Mouse (Mus musculus) forebrain, embryonic 12.5 days (tissue): Measurements from ENCODE around the gene Zcchc10. TPM values are rescaled to one million over a fixed set of nuclear protein-coding genes. Genes with fewer than 3 reads are reported as not detected.
"Not testable (repeated sequence)": the region's sequence is repeated elsewhere in the genome, so short reads cannot be mapped to it uniquely, and the experiment has no call there.

ENCODE experiments used
- ATAC-seq: fragments of 200-750 bp; cut with Nextera tagmentation; 2 replicates; pipeline ENCODE4 v1.8.0; 2017; ENCODE audit warnings: moderate TSS enrichment; ENCODE audit not compliant: low FRiP score
- H3K27ac ChIP-seq: fragments of 300-500 bp; sonication (generic); 2 replicates; pipeline ENCODE4 v1.5.1; 2016; ENCODE audit warnings: mild to moderate bottlenecking
- H3K27me3 ChIP-seq: fragments of 300-500 bp; sonication (generic); 2 replicates; pipeline ENCODE4 v1.6.1; 2016; ENCODE audit warnings: mild to moderate bottlenecking
- H3K36me3 ChIP-seq: fragments of 300-500 bp; sonication (generic); replicated peaks from 2 replicates; pipeline ENCODE4 v1.6.1; 2016; ENCODE audit warnings: mild to moderate bottlenecking
- H3K4me1 ChIP-seq: fragments of 300-500 bp; sonication (generic); 2 replicates; pipeline ENCODE4 v1.6.1; 2016
- H3K4me2 ChIP-seq: fragments of 300-500 bp; sonication (generic); 2 replicates; pipeline ENCODE4 v1.6.1; 2016; ENCODE audit warnings: mild to moderate bottlenecking, moderate library complexity
- H3K4me3 ChIP-seq: fragments of 300-500 bp; sonication (generic); replicated peaks from 2 replicates; pipeline ENCODE4 v1.5.1; 2016; ENCODE audit warnings: mild to moderate bottlenecking
- H3K9ac ChIP-seq: fragments of 300-500 bp; sonication (generic); 2 replicates; pipeline ENCODE4 v1.6.1; 2016; ENCODE audit warnings: mild to moderate bottlenecking
- H3K9me3 ChIP-seq: fragments of 300-500 bp; sonication (generic); 2 replicates; pipeline ENCODE4 v1.6.1; 2016
- WGBS: fragments of 180-500 bp; shearing (Covaris S2); methylation state at CpG from one replicate; pipeline ENCODE4 v1.1.7; 2016; 5-methylcytosine and 5-hydroxymethylcytosine counted together
- polyA plus RNA-seq: library from polyadenylated mRNA; unstranded; fragments of >200 nt; fragmentation: Nextera tagmentation; extraction: Ambion mirVana; gene quantifications from 2 replicates; pipeline ENCODE4 v1.2.1, GENCODE M21; 2016

Gene Zcchc10
- polyA plus RNA-seq, 1 experiment from 2014 or later, result 17.3 TPM

GRCm38 (mm10) chr11:53301167-53301515 lies 23.3 kb upstream of the Zcchc10 start:
- Histone ChIP-seq H3K9ac (peak overlapping the region; percentile 99), H3K36me3 (no peaks in the 10 kb centered on the region), H3K27me3 (no peaks in the 10 kb centered on the region), H3K4me1 (peaks cover 28% of the 10 kb centered on the region), H3K27ac (peak overlapping the region; percentile 97), H3K4me3 (peak overlapping the region; percentile 99), H3K4me2 (peak overlapping the region; percentile 69), H3K9me3 (no peaks in the 10 kb centered on the region)
- WGBS, result 53% methylated on average over 9 of the region's 9 CpGs
- 0 out of 2 replicates have a peak, but pooled peaks have one; percentile 1 for ATAC-seq

- no peaks in the 10 kb centered on the region for H3K36me3 ChIP-seq
- no peaks in the 10 kb centered on the region for H3K27me3 ChIP-seq
- H3K9me3 ChIP-seq, result no peaks in the 10 kb centered on the region
- H3K4me3 ChIP-seq, result no peak overlapping the region
- H3K9ac ChIP-seq, result no peak overlapping the region
- no peak overlapping the region for H3K4me2 ChIP-seq
- H3K4me1 ChIP-seq, result peaks cover 9% of the 10 kb centered on the region
- no peak overlapping the region for H3K27ac ChIP-seq
- ATAC-seq, result no peak
- WGBS, result 85% methylated on average over 14 of the region's 14 CpGs
These were observed 20.2 kb upstream of the Zcchc10 start for GRCm38 (mm10) chr11:53304044-53304840.

- H3K9ac ChIP-seq, result no peak overlapping the region
- H3K27ac ChIP-seq, result no peak overlapping the region
- H3K4me1 ChIP-seq, result no peaks in the 10 kb centered on the region
- no peak overlapping the region for H3K4me2 ChIP-seq
- no peaks in the 10 kb centered on the region for H3K27me3 ChIP-seq
- no peak for ATAC-seq
- no peaks in the 10 kb centered on the region for H3K9me3 ChIP-seq
- 92% methylated on average over 2 of the region's 2 CpGs for WGBS
- H3K36me3 ChIP-seq, result no peaks in the 10 kb centered on the region
- no peak overlapping the region for H3K4me3 ChIP-seq
These were observed 17.5 kb upstream of the Zcchc10 start for GRCm38 (mm10) chr11:53306965-53307364.

- no peak overlapping the region for H3K4me2 ChIP-seq
- no peaks in the 10 kb centered on the region for H3K27me3 ChIP-seq
- no peak for ATAC-seq
- H3K4me3 ChIP-seq, result no peak overlapping the region
- H3K4me1 ChIP-seq, result no peaks in the 10 kb centered on the region
- 77% methylated on average over 10 of the region's 10 CpGs for WGBS
- no peak overlapping the region for H3K9ac ChIP-seq
- no peaks in the 10 kb centered on the region for H3K9me3 ChIP-seq
- H3K36me3 ChIP-seq, result no peaks in the 10 kb centered on the region
- no peak overlapping the region for H3K27ac ChIP-seq
These were observed 16.9 kb upstream of the Zcchc10 start for GRCm38 (mm10) chr11:53307558-53308065.

DNA sequence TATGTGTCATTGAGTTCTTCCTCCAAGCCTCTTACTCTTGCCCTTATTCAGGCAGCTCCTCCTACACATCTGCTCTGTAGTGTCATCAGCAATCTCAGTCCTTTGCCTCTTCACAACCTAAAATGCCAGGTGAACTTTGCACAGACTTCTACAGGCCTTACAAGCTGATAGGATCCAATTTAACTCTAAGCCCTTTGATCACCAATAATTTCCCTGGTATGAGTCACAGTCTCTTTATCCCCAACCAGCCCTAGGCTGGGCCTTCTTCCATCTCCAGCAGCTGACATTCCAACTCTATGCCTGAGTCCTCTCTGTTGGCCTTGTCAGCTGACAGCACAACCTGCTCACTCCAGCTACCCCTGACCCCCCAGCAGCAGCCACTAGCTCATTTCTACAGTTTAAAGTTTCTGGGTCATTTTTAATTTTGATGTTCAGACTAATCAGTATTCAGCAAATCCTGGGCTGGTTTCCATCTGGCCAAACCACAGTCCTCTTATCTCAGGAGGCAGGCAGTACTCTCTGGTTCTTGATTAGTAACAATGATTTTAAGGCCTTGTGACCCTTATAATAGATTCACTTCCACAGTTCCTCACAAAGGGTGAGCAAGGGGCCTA lies 16.1 kb upstream of the Zcchc10 start:
- no peak overlapping the region for H3K9ac ChIP-seq
- H3K27me3 ChIP-seq, result no peaks in the 10 kb centered on the region
- H3K4me1 ChIP-seq, result no peaks in the 10 kb centered on the region
- no peaks in the 10 kb centered on the region for H3K36me3 ChIP-seq
- H3K4me2 ChIP-seq, result no peak overlapping the region
- no peak for ATAC-seq
- H3K9me3 ChIP-seq, result no peaks in the 10 kb centered on the region
- no peak overlapping the region for H3K4me3 ChIP-seq
- H3K27ac ChIP-seq, result no peak overlapping the region

GRCm38 (mm10) chr11:53308884-53309310 lies 15.6 kb upstream of the Zcchc10 start:
- no peak overlapping the region for H3K27ac ChIP-seq
- H3K4me1 ChIP-seq, result no peaks in the 10 kb centered on the region
- no peak overlapping the region for H3K9ac ChIP-seq
- H3K36me3 ChIP-seq, result no peaks in the 10 kb centered on the region
- ATAC-seq, result no peak
- no peaks in the 10 kb centered on the region for H3K27me3 ChIP-seq
- no peaks in the 10 kb centered on the region for H3K9me3 ChIP-seq
- WGBS, result 82% methylated on average over 2 of the region's 2 CpGs
- no peak overlapping the region for H3K4me3 ChIP-seq
- H3K4me2 ChIP-seq, result no peak overlapping the region

DNA sequence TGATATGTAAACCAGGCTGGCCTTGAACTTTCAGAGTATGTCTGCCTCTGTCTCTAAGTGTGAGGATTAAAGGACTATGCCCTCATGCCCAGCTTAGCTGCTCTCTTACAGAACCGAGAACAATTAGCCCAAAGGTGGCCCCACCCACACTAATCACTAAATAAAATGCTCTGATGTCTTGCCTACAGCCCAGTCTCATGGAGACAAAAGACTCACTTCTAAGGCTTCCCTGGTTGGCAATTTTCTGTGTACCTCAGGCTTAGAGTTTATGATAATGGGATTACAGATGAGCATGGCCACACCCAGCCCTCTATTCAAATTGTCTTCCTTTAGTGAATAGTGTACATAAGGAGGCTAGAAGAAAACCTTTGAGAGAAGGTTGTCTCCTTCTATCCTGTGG lies 13.1 kb upstream of the Zcchc10 start:
- ATAC-seq, result no peak
- H3K4me2 ChIP-seq, result no peak overlapping the region
- H3K27me3 ChIP-seq, result no peaks in the 10 kb centered on the region
- no peak overlapping the region for H3K9ac ChIP-seq
- 15% methylated on average over 1 of the region's 1 CpGs for WGBS
- H3K4me3 ChIP-seq, result no peak overlapping the region
- H3K9me3 ChIP-seq, result no peaks in the 10 kb centered on the region
- no peak overlapping the region for H3K27ac ChIP-seq
- H3K36me3 ChIP-seq, result no peaks in the 10 kb centered on the region
- H3K4me1 ChIP-seq, result no peaks in the 10 kb centered on the region

GRCm38 (mm10) chr11:53312823-53313222 lies 11.7 kb upstream of the Zcchc10 start:
- 83% methylated on average over 1 of the region's 1 CpGs for WGBS
- H3K4me3 ChIP-seq, ATAC-seq, H3K4me2 ChIP-seq, H3K27me3 ChIP-seq, H3K4me1 ChIP-seq, H3K9ac ChIP-seq, H3K27ac ChIP-seq, H3K36me3 ChIP-seq, H3K9me3 ChIP-seq: not testable (repeated sequence)

DNA sequence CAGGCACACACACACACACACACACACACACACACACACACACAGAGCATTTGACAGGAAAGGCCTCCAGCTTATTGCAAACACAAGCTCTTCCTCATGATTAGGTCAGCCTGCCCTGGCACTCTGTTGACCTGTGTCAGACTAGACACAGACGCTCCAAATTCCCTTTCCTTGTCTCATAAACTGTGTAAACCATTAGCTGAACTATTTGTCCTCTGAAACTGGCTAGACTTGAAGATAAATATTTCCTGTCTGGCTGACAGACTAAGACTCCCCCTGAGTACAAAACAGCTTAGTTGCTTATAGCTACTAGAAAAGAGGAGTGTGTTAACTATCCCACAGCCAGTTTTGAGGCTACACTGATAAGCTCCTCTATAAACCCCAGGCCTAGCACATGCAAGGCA lies 9.7 kb upstream of the Zcchc10 start:
- Histone ChIP-seq H3K9me3 (no peaks in the 10 kb centered on the region), H3K4me2 (no peak overlapping the region), H3K4me3 (no peak overlapping the region), H3K9ac (no peak overlapping the region), H3K36me3 (no peaks in the 10 kb centered on the region), H3K27me3 (no peaks in the 10 kb centered on the region), H3K4me1 (no peaks in the 10 kb centered on the region), H3K27ac (no peak overlapping the region)
- 79% methylated on average over 1 of the region's 1 CpGs for WGBS
- ATAC-seq, result no peak

DNA sequence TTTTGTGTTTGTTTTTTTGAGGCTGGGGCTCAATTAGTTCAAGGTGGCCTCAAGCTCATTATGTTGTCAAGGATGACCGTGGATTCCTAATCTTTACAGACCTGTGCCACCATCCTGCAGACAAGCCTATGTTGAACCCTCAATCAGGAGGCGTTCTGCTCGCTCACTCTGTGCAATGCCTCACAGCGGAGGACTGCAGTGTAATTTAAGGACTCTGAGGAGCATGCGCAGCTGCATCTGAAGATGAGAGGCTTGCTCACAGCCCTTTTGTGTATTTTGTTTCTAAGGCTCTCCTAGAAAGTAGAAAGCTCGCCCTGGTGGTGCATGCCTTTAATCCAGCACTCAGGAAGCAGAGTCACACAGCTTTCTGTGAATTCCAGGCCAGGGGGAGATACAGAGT lies 7.5 kb upstream of the Zcchc10 start:
- Histone ChIP-seq H3K4me1 (no peaks in the 10 kb centered on the region), H3K36me3 (no peaks in the 10 kb centered on the region), H3K27me3 (no peaks in the 10 kb centered on the region), H3K9me3 (no peaks in the 10 kb centered on the region), H3K4me3 (no peak overlapping the region), H3K9ac (no peak overlapping the region), H3K27ac (no peak overlapping the region), H3K4me2 (no peak overlapping the region)
- ATAC-seq, result no peak
- 54% methylated on average over 6 of the region's 6 CpGs for WGBS

GRCm38 (mm10) chr11:53318041-53318440 lies 6.4 kb upstream of the Zcchc10 start:
- 83% methylated on average over 7 of the region's 7 CpGs for WGBS

DNA sequence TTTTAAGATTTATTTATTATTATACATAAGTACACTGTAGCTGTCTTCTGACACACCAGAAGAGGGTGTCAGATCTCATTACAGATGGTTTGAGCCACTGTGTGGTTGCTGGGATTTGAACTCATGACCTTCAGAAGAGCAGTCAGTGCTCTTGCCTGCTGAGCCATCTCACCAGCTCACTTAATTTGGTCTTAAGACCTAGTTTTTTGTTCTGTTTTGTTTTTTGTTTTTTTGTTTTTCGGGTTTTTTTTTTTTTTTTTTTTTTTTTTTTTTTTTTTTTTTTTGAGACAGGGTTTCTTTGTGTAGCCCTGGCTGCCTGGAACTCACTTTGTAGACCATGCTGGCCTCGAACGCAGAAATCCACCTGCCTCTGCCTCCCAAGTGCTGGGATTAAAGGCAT lies 5.9 kb upstream of the Zcchc10 start:
- H3K4me2 ChIP-seq, H3K27ac ChIP-seq, H3K9ac ChIP-seq, H3K27me3 ChIP-seq, ATAC-seq, H3K4me3 ChIP-seq, H3K4me1 ChIP-seq, H3K9me3 ChIP-seq, H3K36me3 ChIP-seq: not testable (repeated sequence)
- WGBS, result 83% methylated on average over 3 of the region's 3 CpGs

More at GRCm38 (mm10) chr11:53318041-53318440, 6.4 kb upstream of the Zcchc10 start:
- H3K4me2 ChIP-seq, result no peak overlapping the region
- H3K9ac ChIP-seq, result no peak overlapping the region
- ATAC-seq, result no peak
- no peak overlapping the region for H3K27ac ChIP-seq
- no peaks in the 10 kb centered on the region; the same call in 1 of the 2 replicates for H3K27me3 ChIP-seq
- H3K9me3 ChIP-seq, result no peaks in the 10 kb centered on the region
- H3K4me3 ChIP-seq, result no peak overlapping the region
- H3K4me1 ChIP-seq, result no peaks in the 10 kb centered on the region
- no peaks in the 10 kb centered on the region for H3K36me3 ChIP-seq

- WGBS, result 94% methylated on average over 13 of the region's 13 CpGs
- H3K27me3 ChIP-seq, H3K4me3 ChIP-seq, H3K9ac ChIP-seq, ATAC-seq, H3K27ac ChIP-seq, H3K4me2 ChIP-seq, H3K9me3 ChIP-seq, H3K36me3 ChIP-seq, H3K4me1 ChIP-seq: not testable (repeated sequence)
These were observed 4.6 kb upstream of the Zcchc10 start for GRCm38 (mm10) chr11:53319867-53320266.
